Mouse (Mus musculus): ENCODE results near the gene Mycl. TPM values are rescaled to one million over a fixed set of nuclear protein-coding genes. Genes with fewer than 3 reads are reported as not detected.
A peak's percentile ranks its signal among the peaks of the same experiment; 100 is the strongest.

Mycl gene
- total and polyA plus RNA-seq, 3 experiments, result 0.38 to 0.51 (median 0.44) TPM

GRCm38 (mm10) chr4:123050681-123051211 lies 55.3 kb downstream of the Mycl start:
- dilution Hi-C loops (cut with MboI; ENCODE audit: extremely low pct_ligation_motif_present, extremely low pct_unique_long_range_greater_than_20kb, low sequenced_read_pairs), result no loop called here
- peaks cover 60 to 99% of the 10 kb centered on the region in 2 experiments for H3K36me3 ChIP-seq (replicated peaks in 1 of 2; ENCODE audit: control insufficient read depth in 1 of 2, insufficient read depth in 1 of 2, low read length in 1 of 2)
- peak overlapping the region; percentile 41; the same call in 1 of the 2 replicates for H3K27ac ChIP-seq (ENCODE audit: insufficient read depth, low read depth)
- peak; percentile 30 for DNase-seq (ENCODE audit: extremely low read depth)
- TF ChIP-seq BHLHE40 (IDR thresholded peaks at IDR 0.05; ENCODE audit: low read depth, low read length) (0 out of 2 replicates have a peak, but pooled peaks have one; percentile 6), CHD1 (IDR thresholded peaks at IDR 0.05; ENCODE audit: low read depth, low read length) (0 out of 2 replicates have a peak, but pooled peaks have one; percentile 50), EP300 (IDR thresholded peaks at IDR 0.05; ENCODE audit: low read length) (peak; percentile 18; the same call in 1 of the 2 replicates), MXI1 (IDR thresholded peaks at IDR 0.05; ENCODE audit: low read depth, low read length) (no peak), TCF12 (IDR thresholded peaks at IDR 0.05; ENCODE audit: low read depth, low read length) (peak; percentile 58; the same call in 1 of the 2 replicates), E2F4 (IDR thresholded peaks at IDR 0.05; ENCODE audit: insufficient replicate concordance, low read depth, low read length) (no peak), MAZ (IDR thresholded peaks at IDR 0.05; ENCODE audit: low read depth, low read length) (0 out of 2 replicates have a peak, but pooled peaks have one; percentile 37), RCOR1 (conservative IDR thresholded peaks at IDR 0.05; ENCODE audit: low read depth, low read length) (0 out of 2 replicates have a peak, but pooled peaks have one; percentile 40), MEF2A (IDR thresholded peaks at IDR 0.05; ENCODE audit: borderline replicate concordance, low read depth, low read length) (peak; percentile 58; the same call in 1 of the 2 replicates), POLR2A (IDR thresholded peaks at IDR 0.05; ENCODE audit: low read depth, low read length) (no peak), MYC (IDR thresholded peaks at IDR 0.05; ENCODE audit: low read depth, low read length) (no peak)
- in situ Hi-C loops (cut with MboI; ENCODE audit: low pct_ligation_motif_present, low pct_unique_long_range_greater_than_20kb, low sequenced_read_pairs), result no loop called here
- H3K4me3 ChIP-seq (replicated peaks in 1 of 3; ENCODE audit: low read depth in 2 of 3, low read length in 2 of 3, poor library complexity in 1 of 3), result no peak overlapping the region
- no peaks in the 10 kb centered on the region for H3K9me3 ChIP-seq (replicated peaks; ENCODE audit: low read length)
- no peak overlapping the region for H3K4me2 ChIP-seq (ENCODE audit: insufficient read depth, low read depth, poor library complexity, severe bottlenecking)
- H3K79me2 ChIP-seq (replicated peaks; ENCODE audit: control insufficient read depth, extremely low read depth, insufficient read depth, poor library complexity, severe bottlenecking), result peaks cover 3% of the 10 kb centered on the region; the same call in 1 of the 2 replicates
- no peaks in the 10 kb centered on the region for H3K27me3 ChIP-seq (replicated peaks)
- H3K4me1 ChIP-seq (ENCODE audit: control insufficient read depth in 1 of 2, insufficient read depth in 2 of 2), result peaks cover 19 to 24% of the 10 kb centered on the region in 2 experiments
- no peak overlapping the region for H3K9ac ChIP-seq (ENCODE audit: insufficient read depth, low read depth)

Other genes with a start within 250 kb of the Mycl start
- 23.7 and 23.8 TPM in 2 replicates for gene Ppt1, start 159.4 kb upstream of the Mycl start, total RNA-seq (2012; rRNA removed)
- 23.9 and 24.2 TPM in 2 replicates for gene Ppt1, start 159.4 kb upstream of the Mycl start, total RNA-seq (2014; rRNA removed)
- 30.7 TPM in 2 replicates for gene Ppt1, start 159.4 kb upstream of the Mycl start, polyA plus RNA-seq (2012; ENCODE audit: insufficient read length, low read depth)
- 118 and 128 TPM in 2 replicates for gene Cap1, start 109.6 kb upstream of the Mycl start, total RNA-seq (2012; rRNA removed)
- 159 TPM in 2 replicates for gene Cap1, start 109.6 kb upstream of the Mycl start, total RNA-seq (2014; rRNA removed)
- gene Cap1, start 109.6 kb upstream of the Mycl start, polyA plus RNA-seq (2012; ENCODE audit: insufficient read length, low read depth), result 163 and 195 TPM in 2 replicates
- 17.3 and 29.8 TPM in 2 replicates for gene Mfsd2a, start 34.5 kb upstream of the Mycl start, total RNA-seq (2012; rRNA removed)
- 15.2 and 18.3 TPM in 2 replicates for gene Mfsd2a, start 34.5 kb upstream of the Mycl start, total RNA-seq (2014; rRNA removed)
- 13.0 and 17.4 TPM in 2 replicates for gene Mfsd2a, start 34.5 kb upstream of the Mycl start, polyA plus RNA-seq (2012; ENCODE audit: insufficient read length, low read depth)
- gene Trit1, start 20.9 kb downstream of the Mycl start, total RNA-seq (2012; rRNA removed), result 17.7 and 18.9 TPM in 2 replicates
- gene Trit1, start 20.9 kb downstream of the Mycl start, total RNA-seq (2014; rRNA removed), result 21.3 and 21.9 TPM in 2 replicates
- 19.8 and 22.2 TPM in 2 replicates for gene Trit1, start 20.9 kb downstream of the Mycl start, polyA plus RNA-seq (2012; ENCODE audit: insufficient read length, low read depth)
- gene Bmp8b, start 109.5 kb downstream of the Mycl start, total RNA-seq (2012; rRNA removed), result not detected in 2 replicates
- gene Bmp8b, start 109.5 kb downstream of the Mycl start, total RNA-seq (2014; rRNA removed), result not detected in 2 replicates
- gene Bmp8b, start 109.5 kb downstream of the Mycl start, polyA plus RNA-seq (2012; ENCODE audit: insufficient read length, low read depth), result 0.12 TPM in 1 of 2 replicates, not detected in the other
- not detected in 2 replicates for gene Oxct2b, start 120.6 kb downstream of the Mycl start, total RNA-seq (2012; rRNA removed)
- not detected in 2 replicates for gene Oxct2b, start 120.6 kb downstream of the Mycl start, total RNA-seq (2014; rRNA removed)
- gene Oxct2b, start 120.6 kb downstream of the Mycl start, polyA plus RNA-seq (2012; ENCODE audit: insufficient read length, low read depth), result not detected in 2 replicates
- 86.8 and 94.0 TPM in 2 replicates for gene Ppie, start 144.3 kb downstream of the Mycl start, total RNA-seq (2012; rRNA removed)
- 84.5 and 89.4 TPM in 2 replicates for gene Ppie, start 144.3 kb downstream of the Mycl start, total RNA-seq (2014; rRNA removed)
- 68.3 and 69.7 TPM in 2 replicates for gene Ppie, start 144.3 kb downstream of the Mycl start, polyA plus RNA-seq (2012; ENCODE audit: insufficient read length, low read depth)
- gene Hpcal4, start 187.6 kb downstream of the Mycl start, total RNA-seq (2012; rRNA removed), result not detected in 2 replicates
- gene Hpcal4, start 187.6 kb downstream of the Mycl start, total RNA-seq (2014; rRNA removed), result not detected in 2 replicates
- not detected in 2 replicates for gene Hpcal4, start 187.6 kb downstream of the Mycl start, polyA plus RNA-seq (2012; ENCODE audit: insufficient read length, low read depth)
- not detected in 2 replicates for gene Nt5c1a, start 205.9 kb downstream of the Mycl start, total RNA-seq (2012; rRNA removed)
- gene Nt5c1a, start 205.9 kb downstream of the Mycl start, total RNA-seq (2014; rRNA removed), result not detected in 2 replicates
- gene Nt5c1a, start 205.9 kb downstream of the Mycl start, polyA plus RNA-seq (2012; ENCODE audit: insufficient read length, low read depth), result not detected in 2 replicates
- gene Heyl, start 237.9 kb downstream of the Mycl start, total RNA-seq (2012; rRNA removed), result not detected in 2 replicates
- gene Heyl, start 237.9 kb downstream of the Mycl start, total RNA-seq (2014; rRNA removed), result not detected in 2 replicates
- not detected in 2 replicates for gene Heyl, start 237.9 kb downstream of the Mycl start, polyA plus RNA-seq (2012; ENCODE audit: insufficient read length, low read depth)